Mouse (Mus musculus): ENCODE data around the gene Myom3. TPM values are rescaled to one million over a fixed set of nuclear protein-coding genes. Genes with fewer than 3 reads are reported as not detected.

Myom3 gene
- polyA plus RNA-seq, 1 experiment from 2014 or later = 6.3 TPM

DNA sequence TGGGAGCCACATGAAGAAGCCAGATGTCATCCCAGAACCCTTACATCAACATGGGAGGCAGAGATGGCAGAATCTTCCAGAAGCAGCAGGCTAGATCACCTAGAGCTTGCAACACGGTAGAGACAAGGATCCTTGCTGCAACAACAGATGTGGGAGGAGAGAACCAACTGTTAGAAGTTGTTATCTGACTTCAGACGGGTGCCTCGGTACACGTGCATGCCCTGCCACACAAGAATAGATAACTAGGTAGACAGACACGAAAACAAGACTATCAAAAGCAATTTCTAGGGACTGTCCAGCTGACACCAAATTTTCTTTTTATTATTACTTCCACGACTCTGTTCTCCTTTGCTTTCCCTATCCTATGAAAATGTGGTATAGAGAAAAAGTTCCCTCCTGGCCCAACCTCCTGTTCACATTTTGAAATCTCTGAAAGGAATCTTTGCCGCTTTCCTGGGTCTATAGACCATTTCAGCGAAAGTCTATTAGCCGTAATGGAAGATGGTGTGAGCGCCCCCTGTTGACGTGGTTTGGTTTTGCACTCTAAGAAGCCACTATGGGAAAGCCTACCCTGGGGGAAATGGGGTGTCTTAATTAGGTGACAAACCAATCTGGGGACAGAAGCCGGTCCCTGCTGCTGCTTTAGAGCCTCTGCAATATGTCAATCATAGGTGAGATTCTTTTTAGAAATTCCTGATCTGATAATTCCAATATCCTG is 57.5 kb downstream of the Myom3 start:
- H3K27ac ChIP-seq (replicated peaks) = no peak overlapping the region
- 44% methylated on average over 12 of the region's 12 CpGs for WGBS
- H3K9me3 ChIP-seq (replicated peaks) = no peaks in the 10 kb centered on the region
- peaks cover 3% of the 10 kb centered on the region; the same call in 1 of the 2 replicates for H3K4me1 ChIP-seq
- no peak overlapping the region for H3K9ac ChIP-seq
- H3K36me3 ChIP-seq = no peaks in the 10 kb centered on the region
- H3K4me2 ChIP-seq (replicated peaks) = no peak overlapping the region
- no peak overlapping the region for H3K4me3 ChIP-seq (replicated peaks)
- no peak for ATAC-seq (ENCODE audit: insufficient number of reproducible peaks, low FRiP score, low TSS enrichment, low read depth)
- no peaks in the 10 kb centered on the region for H3K27me3 ChIP-seq

DNA sequence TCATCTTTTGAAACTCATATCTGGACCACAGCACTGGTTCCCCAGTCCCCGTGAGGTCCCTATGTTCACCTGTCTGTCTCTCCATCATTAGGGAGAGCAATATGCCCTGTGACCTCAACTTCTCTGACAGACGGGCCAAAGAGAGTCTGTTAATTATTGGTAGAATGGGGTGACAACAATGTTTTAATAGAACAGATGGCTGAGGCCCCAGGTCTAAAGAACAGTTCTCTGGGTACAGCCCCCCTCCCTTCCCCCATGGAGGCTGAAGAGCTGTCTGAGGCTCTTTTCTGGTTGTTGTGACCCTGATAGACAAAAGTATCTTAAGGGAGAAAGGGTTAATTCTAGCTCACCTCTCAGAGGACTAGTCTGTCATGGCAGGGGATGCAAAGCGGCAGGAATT is 58.9 kb downstream of the Myom3 start:
- WGBS = 79% methylated on average over 3 of the region's 3 CpGs
- H3K9me3 ChIP-seq (replicated peaks) = no peaks in the 10 kb centered on the region
- ATAC-seq (ENCODE audit: insufficient number of reproducible peaks, low FRiP score, low TSS enrichment, low read depth) = no peak

DNA sequence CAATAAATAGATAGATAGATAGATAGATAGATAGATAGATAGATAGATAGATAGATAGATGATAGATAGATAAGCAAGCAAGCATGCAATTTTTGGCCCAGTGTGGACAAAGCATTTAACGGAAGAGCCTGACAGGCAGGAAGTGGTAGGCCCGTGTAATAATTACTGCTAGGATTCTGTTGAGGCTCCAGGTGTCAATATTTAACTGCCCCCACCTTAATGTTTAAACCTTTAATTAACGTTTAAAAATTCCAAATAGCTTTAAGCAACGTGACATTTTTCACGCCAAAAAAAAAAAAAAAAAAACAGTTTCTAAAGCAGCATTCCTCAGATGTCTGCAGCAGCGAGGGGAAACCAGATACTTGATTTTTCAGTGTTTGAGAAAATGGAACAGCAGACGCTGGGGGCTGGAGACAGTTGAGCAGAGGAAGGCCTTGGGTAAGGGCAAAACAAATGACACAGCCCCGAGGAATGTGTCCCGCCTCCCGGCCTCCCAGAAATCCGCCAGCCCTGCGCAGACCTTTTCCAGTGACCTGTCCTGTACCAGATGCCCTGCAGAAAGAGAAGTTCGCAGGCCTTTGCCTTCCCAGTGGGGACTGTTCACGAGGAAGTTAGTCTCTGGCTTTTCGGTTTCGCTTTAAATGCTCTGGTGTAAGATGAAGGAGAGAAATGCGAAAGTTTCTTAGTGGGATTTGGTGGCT is 60.5 kb downstream of the Myom3 start:
- Histone ChIP-seq H3K9ac (no peak overlapping the region), H3K27ac (replicated peaks) (peak overlapping the region; percentile 80), H3K36me3 (no peaks in the 10 kb centered on the region), H3K4me2 (replicated peaks) (no peak overlapping the region), H3K4me1 (peaks cover 3% of the 10 kb centered on the region; the same call in 1 of the 2 replicates), H3K27me3 (no peaks in the 10 kb centered on the region), H3K4me3 (replicated peaks) (no peak overlapping the region), H3K9me3 (replicated peaks) (no peaks in the 10 kb centered on the region)
- 38% methylated on average over 17 of the region's 17 CpGs for WGBS
- ATAC-seq (ENCODE audit: insufficient number of reproducible peaks, low FRiP score, low TSS enrichment, low read depth) = no peak

More for the DNA sequence above, 58.9 kb downstream of the Myom3 start:
- Histone ChIP-seq H3K27me3 (no peaks in the 10 kb centered on the region), H3K4me2 (replicated peaks) (no peak overlapping the region), H3K36me3 (no peaks in the 10 kb centered on the region), H3K4me3 (replicated peaks) (no peak overlapping the region), H3K4me1 (peaks cover 3% of the 10 kb centered on the region; the same call in 1 of the 2 replicates), H3K9ac (no peak overlapping the region), H3K27ac (replicated peaks) (no peak overlapping the region)

DNA sequence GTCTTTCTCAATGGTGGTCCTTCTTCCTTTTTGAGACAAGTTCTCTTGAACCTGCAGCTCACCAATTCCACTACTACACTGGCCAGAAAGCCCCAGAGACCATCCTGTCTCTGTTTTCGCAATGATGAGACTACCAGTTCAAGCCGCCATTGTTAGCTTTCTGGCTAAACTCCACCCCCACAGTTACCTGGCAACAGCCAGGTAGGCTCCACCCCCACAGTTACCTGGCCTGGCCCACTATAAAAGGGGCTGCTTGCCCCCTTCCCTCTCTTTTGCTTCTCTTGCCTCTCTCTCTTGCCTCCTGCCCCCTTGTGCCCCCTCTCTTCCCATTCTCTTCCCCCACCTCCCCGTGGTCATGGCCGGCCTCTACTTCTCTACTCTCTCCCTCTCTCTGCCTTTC is 62.3 kb downstream of the Myom3 start:
- Histone ChIP-seq H3K36me3 (no peaks in the 10 kb centered on the region), H3K4me1 (peaks cover 3% of the 10 kb centered on the region; the same call in 1 of the 2 replicates), H3K27ac (replicated peaks) (no peak overlapping the region), H3K9me3 (replicated peaks) (no peaks in the 10 kb centered on the region), H3K4me2 (replicated peaks) (no peak overlapping the region), H3K27me3 (no peaks in the 10 kb centered on the region), H3K4me3 (replicated peaks) (no peak overlapping the region), H3K9ac (no peak overlapping the region)
- WGBS = 92% methylated on average over 4 of the region's 4 CpGs
- no peak for ATAC-seq (ENCODE audit: insufficient number of reproducible peaks, low FRiP score, low TSS enrichment, low read depth)

DNA sequence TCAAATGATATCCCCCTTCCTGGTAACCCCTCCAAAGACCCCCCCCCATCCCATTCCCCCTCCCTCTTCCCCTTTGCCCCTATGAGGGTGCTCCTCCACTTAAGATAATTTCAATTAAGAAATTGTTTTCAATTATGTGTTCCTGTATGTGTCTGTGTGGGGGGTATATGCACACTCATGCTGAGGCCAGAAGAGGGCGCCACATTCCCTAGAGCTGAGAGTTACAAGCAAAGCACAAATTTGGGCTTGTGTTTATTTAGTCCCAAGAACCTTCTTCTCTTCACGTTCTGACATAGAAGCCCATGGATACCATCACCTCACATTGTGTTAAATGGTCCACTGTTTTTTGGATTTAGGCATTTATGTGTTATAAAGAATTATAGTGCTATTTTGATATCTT is 63.8 kb downstream of the Myom3 start:
- Histone ChIP-seq H3K4me3 (replicated peaks) (no peak overlapping the region), H3K4me1 (peaks cover 4% of the 10 kb centered on the region; the same call in 1 of the 2 replicates), H3K4me2 (replicated peaks) (no peak overlapping the region), H3K9me3 (replicated peaks) (no peaks in the 10 kb centered on the region), H3K9ac (no peak overlapping the region), H3K27me3 (no peaks in the 10 kb centered on the region), H3K36me3 (no peaks in the 10 kb centered on the region), H3K27ac (replicated peaks) (no peak overlapping the region)
- ATAC-seq (ENCODE audit: insufficient number of reproducible peaks, low FRiP score, low TSS enrichment, low read depth) = no peak
- WGBS = 72% methylated on average over 2 of the region's 2 CpGs

DNA sequence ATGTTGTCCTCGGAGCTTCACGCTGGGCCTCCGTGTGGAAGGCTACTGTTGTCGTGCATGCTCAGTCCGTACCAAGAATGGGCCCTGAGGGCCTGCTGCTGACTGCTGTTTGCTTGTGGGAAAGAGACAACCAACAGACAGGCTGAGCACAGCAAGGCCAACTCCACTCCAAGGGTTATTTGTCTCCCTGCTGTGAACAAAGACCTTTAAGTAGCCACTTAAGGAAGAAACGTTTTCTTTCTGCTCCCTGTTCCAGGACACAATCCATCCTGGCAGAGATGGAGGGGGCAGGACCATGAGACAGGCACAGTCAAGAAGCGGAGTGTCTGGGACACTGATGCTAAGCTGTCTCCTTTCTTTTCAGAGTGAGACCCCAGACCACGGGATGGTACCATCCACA is 64.7 kb downstream of the Myom3 start:
- ATAC-seq (ENCODE audit: insufficient number of reproducible peaks, low FRiP score, low TSS enrichment, low read depth) = no peak
- Histone ChIP-seq H3K27ac (replicated peaks) (no peak overlapping the region), H3K36me3 (no peaks in the 10 kb centered on the region), H3K9ac (no peak overlapping the region), H3K4me1 (peaks cover 14% of the 10 kb centered on the region), H3K9me3 (replicated peaks) (no peaks in the 10 kb centered on the region), H3K4me2 (replicated peaks) (no peak overlapping the region), H3K27me3 (no peaks in the 10 kb centered on the region), H3K4me3 (replicated peaks) (no peak overlapping the region)
- 44% methylated on average over 8 of the region's 8 CpGs for WGBS

DNA sequence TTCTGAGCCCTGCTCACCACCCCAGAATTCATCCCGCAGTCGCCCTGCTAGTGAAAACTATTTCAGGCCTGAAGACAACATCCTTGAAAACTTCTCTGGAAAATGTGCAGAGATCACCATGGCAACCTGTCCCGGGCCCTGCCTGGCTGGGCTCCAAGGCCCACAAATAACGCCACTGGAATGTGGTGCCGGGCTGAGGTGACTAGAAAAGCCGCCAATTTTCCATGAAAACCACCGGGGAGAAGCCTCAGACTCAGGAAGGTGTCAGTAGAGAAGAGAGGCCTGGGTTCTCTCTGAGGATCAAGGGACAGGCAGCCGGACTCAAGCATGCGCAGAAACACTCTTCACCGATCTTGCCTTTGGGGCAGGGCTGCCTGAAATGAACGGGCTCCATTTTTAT is 69.0 kb downstream of the Myom3 start:
- Histone ChIP-seq H3K4me1 (peaks cover 20% of the 10 kb centered on the region), H3K36me3 (no peaks in the 10 kb centered on the region), H3K27me3 (no peaks in the 10 kb centered on the region), H3K9ac (no peak overlapping the region), H3K4me2 (replicated peaks) (peak overlapping the region; percentile 29; the same call in 1 of the 2 replicates), H3K4me3 (replicated peaks) (no peak overlapping the region), H3K27ac (replicated peaks) (peak overlapping the region; percentile 89), H3K9me3 (replicated peaks) (no peaks in the 10 kb centered on the region)
- ATAC-seq (ENCODE audit: insufficient number of reproducible peaks, low FRiP score, low TSS enrichment, low read depth) = peak; percentile 46
- 9% methylated on average over 11 of the region's 11 CpGs for WGBS

DNA sequence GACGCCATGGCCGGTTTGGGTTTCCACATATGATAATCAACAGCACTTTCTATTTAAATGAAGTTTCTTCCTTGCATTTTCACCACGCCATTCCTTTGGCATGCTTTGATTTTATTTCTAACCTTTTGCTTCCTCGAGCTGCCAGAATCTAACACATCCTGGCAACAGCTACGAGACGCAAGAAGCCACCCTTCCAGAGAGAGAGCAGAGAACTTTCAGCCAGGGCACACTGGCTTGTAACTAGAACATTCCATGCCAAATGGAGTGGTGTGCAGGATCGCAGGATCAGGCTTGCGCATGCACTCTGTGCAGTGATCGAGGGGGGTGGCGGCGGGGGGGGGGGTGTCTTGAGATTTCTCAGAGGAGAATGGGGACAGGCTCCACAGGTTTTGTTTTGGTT is 72.6 kb downstream of the Myom3 start:
- Histone ChIP-seq H3K9me3 (replicated peaks) (no peaks in the 10 kb centered on the region), H3K4me3 (replicated peaks) (no peak overlapping the region), H3K9ac (no peak overlapping the region), H3K4me1 (peaks cover 20% of the 10 kb centered on the region), H3K27me3 (no peaks in the 10 kb centered on the region), H3K4me2 (replicated peaks) (no peak overlapping the region), H3K27ac (replicated peaks) (peak overlapping the region; percentile 48; the same call in 1 of the 2 replicates), H3K36me3 (no peaks in the 10 kb centered on the region)
- 53% methylated on average over 11 of the region's 11 CpGs for WGBS
- no peak for ATAC-seq (ENCODE audit: insufficient number of reproducible peaks, low FRiP score, low TSS enrichment, low read depth)

DNA sequence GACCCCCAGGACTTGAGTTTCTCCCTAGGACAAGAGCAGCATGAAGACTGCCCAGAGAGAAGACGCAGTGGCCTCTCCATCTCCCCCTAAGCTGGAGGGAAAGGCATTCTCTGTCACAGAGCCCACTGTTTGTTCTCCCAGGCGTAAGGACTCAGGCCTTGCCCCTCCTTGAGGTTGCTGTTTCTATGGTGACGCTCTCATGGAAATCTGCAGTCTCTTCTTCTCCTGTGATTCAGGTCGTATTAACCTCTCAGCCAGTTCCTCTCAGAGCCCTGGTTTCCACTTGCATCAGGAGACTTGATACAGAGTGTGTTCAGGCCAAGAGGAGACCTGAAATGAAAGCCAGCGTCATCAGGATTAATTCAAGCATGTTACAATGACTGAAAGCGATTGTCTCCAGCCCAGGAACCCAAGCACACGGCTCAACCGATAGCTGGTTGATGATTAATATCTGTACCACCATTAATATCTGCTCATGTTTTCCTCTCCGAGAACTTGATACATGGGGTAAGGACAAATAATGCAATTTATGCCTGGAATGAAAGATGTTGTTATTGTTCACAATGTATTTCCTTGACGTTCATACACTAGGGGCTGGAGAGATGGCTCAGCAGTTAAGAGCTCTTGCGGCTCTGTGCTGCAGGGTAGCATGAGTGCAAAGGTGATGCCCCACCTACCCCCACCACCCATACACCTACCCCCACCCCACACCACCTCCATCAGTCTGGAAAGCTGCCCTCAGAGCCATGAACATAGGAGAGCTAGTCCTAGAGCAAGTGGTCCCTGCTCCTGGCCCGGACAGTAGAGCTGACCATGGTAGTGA is 74.0 kb downstream of the Myom3 start:
- Histone ChIP-seq H3K27me3 (no peaks in the 10 kb centered on the region), H3K4me3 (replicated peaks) (no peak overlapping the region), H3K4me1 (peaks cover 16% of the 10 kb centered on the region), H3K27ac (replicated peaks) (no peak overlapping the region), H3K4me2 (replicated peaks) (no peak overlapping the region), H3K9me3 (replicated peaks) (no peaks in the 10 kb centered on the region), H3K9ac (no peak overlapping the region), H3K36me3 (no peaks in the 10 kb centered on the region)
- 67% methylated on average over 12 of the region's 12 CpGs for WGBS
- ATAC-seq (ENCODE audit: insufficient number of reproducible peaks, low FRiP score, low TSS enrichment, low read depth) = 0 out of 2 replicates have a peak, but pooled peaks have one; percentile 34

DNA sequence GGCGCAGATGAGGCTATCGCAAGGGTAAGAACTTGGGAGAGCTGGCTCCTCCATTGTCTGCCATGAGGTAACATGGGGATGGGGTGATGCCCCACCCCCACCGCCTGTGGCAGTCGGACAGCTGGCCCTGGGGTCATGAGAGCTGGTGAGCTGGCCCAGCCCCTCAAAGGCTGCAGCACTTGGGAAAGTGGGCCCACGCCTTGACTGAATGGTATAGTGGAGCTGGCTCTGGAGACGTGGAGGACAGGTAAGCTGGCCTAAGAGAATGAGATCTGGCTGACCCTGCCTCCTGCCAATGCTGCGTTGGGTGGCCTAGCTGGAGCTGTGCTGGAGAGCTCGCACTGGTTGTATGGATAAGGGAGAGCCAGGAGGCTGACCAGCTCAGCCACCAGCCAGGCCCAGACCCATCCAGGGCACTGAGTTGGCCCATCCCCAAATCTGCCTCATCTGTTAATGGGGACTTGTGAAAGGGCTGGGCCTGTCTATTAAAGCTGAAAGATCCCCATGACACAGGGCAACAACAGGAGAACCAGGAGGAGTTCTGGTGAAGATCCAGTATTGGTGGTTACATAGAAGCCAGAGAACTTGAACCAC is 74.7 kb downstream of the Myom3 start:
- H3K9ac ChIP-seq = no peak overlapping the region
- no peaks in the 10 kb centered on the region for H3K27me3 ChIP-seq
- H3K4me2 ChIP-seq (replicated peaks) = no peak overlapping the region
- H3K36me3 ChIP-seq = no peaks in the 10 kb centered on the region
- peaks cover 9% of the 10 kb centered on the region for H3K4me1 ChIP-seq
- WGBS = 80% methylated on average over 8 of the region's 8 CpGs
- no peak overlapping the region for H3K4me3 ChIP-seq (replicated peaks)
- H3K9me3 ChIP-seq (replicated peaks) = no peaks in the 10 kb centered on the region
- no peak for ATAC-seq (ENCODE audit: insufficient number of reproducible peaks, low FRiP score, low TSS enrichment, low read depth)
- H3K27ac ChIP-seq (replicated peaks) = no peak overlapping the region

DNA sequence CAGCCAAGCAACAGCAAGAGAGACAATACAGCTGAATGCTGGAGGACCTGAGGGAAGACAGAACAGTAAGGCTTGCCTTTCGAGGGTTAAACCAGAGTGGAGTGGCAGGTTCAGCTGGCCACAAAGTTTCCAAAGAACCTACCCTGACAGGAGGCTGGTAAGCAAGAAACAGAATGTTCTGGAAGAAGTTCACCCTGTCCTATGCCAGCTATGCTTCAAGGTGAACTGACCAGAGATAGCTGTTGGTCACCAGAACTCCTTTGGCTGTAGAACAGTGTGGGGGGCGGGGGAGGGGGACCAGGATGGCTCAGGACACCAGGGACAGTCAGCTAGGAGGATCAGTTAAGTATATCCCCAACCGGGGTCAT is 79.4 kb downstream of the Myom3 start:
- Histone ChIP-seq H3K9me3 (replicated peaks) (no peaks in the 10 kb centered on the region), H3K4me1 (no peaks in the 10 kb centered on the region), H3K4me2 (replicated peaks) (no peak overlapping the region), H3K4me3 (replicated peaks) (no peak overlapping the region), H3K9ac (no peak overlapping the region), H3K27me3 (no peaks in the 10 kb centered on the region), H3K36me3 (no peaks in the 10 kb centered on the region), H3K27ac (replicated peaks) (no peak overlapping the region)
- ATAC-seq (ENCODE audit: insufficient number of reproducible peaks, low FRiP score, low TSS enrichment, low read depth) = no peak
- 79% methylated on average over 3 of the region's 3 CpGs for WGBS

All from embryonic facial prominence, embryonic 15.5 days (tissue).